Comparison of ENCODE assay signal across 8 mouse cellular contexts in the genomic region with DNA sequence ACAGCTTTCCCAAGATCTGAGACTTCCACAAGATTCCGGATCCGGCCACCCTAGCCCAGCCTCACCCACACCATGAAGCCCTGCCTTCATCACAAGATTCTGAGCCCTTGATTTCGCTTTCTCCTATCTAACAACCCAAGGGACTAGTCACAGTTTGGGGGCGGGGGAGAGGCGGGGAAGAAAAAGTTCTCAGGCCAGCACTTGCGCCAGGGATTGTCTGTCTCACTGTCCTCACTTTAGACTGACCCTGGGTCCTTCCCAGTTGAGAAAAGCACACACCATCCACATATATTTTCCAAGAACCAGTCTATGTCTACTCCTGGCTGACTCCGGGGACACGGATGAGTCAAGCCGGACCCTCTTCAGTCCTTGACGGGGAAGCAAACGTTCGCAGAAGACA. TPM values are rescaled to one million over a fixed set of nuclear protein-coding genes. Genes with fewer than 3 reads are reported as not detected.
DNase-seq lines count a peak whose midpoint lies in the region; ATAC-seq lines count a peak whose summit lies in the region.

No protein-coding gene starts in this region.

- H3K27ac ChIP-seq in kidney, embryonic 14.5 days (ENCODE audit: low read depth, low read length) = no peak overlapping the region
- H3K27ac ChIP-seq in hindbrain, embryonic 13.5 days = no peak overlapping the region
- 0 out of 2 replicates have a peak overlapping the region, but pooled peaks have one; percentile 45 for H3K27ac ChIP-seq in midbrain, embryonic 15.5 days

- H3K4me3 ChIP-seq in kidney, embryonic 14.5 days (ENCODE audit: low read length) = peak overlapping the region; percentile 56
- peak overlapping the region; percentile 62 for H3K4me3 ChIP-seq in hindbrain, embryonic 13.5 days
- H3K4me3 ChIP-seq in midbrain, embryonic 15.5 days = peak overlapping the region; percentile 59

- peak overlapping the region; percentile 96 for H3K4me2 ChIP-seq in kidney, embryonic 14.5 days (replicated peaks; ENCODE audit: low read depth, low read length)
- H3K4me2 ChIP-seq in hindbrain, embryonic 13.5 days = peak overlapping the region; percentile 87
- H3K4me2 ChIP-seq in midbrain, embryonic 15.5 days = peak overlapping the region; percentile 86

- peak overlapping the region; percentile 65; the same call in 1 of the 2 replicates for H3K9ac ChIP-seq in kidney, embryonic 14.5 days (ENCODE audit: low read depth, low read length)
- peak overlapping the region; percentile 80 for H3K9ac ChIP-seq in hindbrain, embryonic 13.5 days
- peak overlapping the region; percentile 67 for H3K9ac ChIP-seq in midbrain, embryonic 15.5 days

- no peak for DNase-seq in kidney, adult 9 months
- DNase-seq in ZHBTc4 (ENCODE audit: low read depth, low spot score) = peak; percentile 46
- DNase-seq in embryo, embryonic 10.5 days (ENCODE audit: low spot score) = no peak
- no peak for DNase-seq in layer of hippocampus, postnatal 10 days (ENCODE audit: low spot score in 2 of 2)
- DNase-seq in ovary, postnatal 36 days (ENCODE audit: low spot score) = no peak

- H3K36me3 ChIP-seq in kidney, embryonic 14.5 days (ENCODE audit: control insufficient read depth, insufficient read depth, low read length) = peaks cover 11% of the 10 kb centered on the region
- H3K36me3 ChIP-seq in hindbrain, embryonic 13.5 days = peaks cover 18% of the 10 kb centered on the region
- H3K36me3 ChIP-seq in midbrain, embryonic 15.5 days (replicated peaks) = 0 out of 2 replicates have a peak, but pooled peaks cover 6% of the 10 kb centered on the region

- WGBS in kidney, embryonic 14.5 days = 45% methylated on average over 12 of the region's 12 CpGs
- 48% methylated on average over 12 of the region's 12 CpGs for WGBS in hindbrain, embryonic 13.5 days
- 55% methylated on average over 12 of the region's 12 CpGs for WGBS in midbrain, embryonic 15.5 days

- ATAC-seq in kidney, embryonic 14.5 days (ENCODE audit: low FRiP score, low TSS enrichment) = 0 out of 2 replicates have a peak, but pooled peaks have one; percentile 13
- ATAC-seq in hindbrain, embryonic 13.5 days (ENCODE audit: low FRiP score) = no peak
- ATAC-seq in midbrain, embryonic 15.5 days (replicated peaks) = no peak

- no peaks in the 10 kb centered on the region for H3K27me3 ChIP-seq in kidney, embryonic 14.5 days (ENCODE audit: control insufficient read depth, insufficient read depth, low read length)
- H3K27me3 ChIP-seq in hindbrain, embryonic 13.5 days = no peaks in the 10 kb centered on the region
- H3K27me3 ChIP-seq in midbrain, embryonic 15.5 days (replicated peaks) = no peaks in the 10 kb centered on the region

- H3K9me3 ChIP-seq in kidney, embryonic 14.5 days (ENCODE audit: control insufficient read depth, low read length) = no peaks in the 10 kb centered on the region
- H3K9me3 ChIP-seq in hindbrain, embryonic 13.5 days = no peaks in the 10 kb centered on the region
- no peaks in the 10 kb centered on the region for H3K9me3 ChIP-seq in midbrain, embryonic 15.5 days

- peaks cover 4% of the 10 kb centered on the region; the same call in 1 of the 2 replicates for H3K4me1 ChIP-seq in kidney, embryonic 14.5 days (ENCODE audit: control insufficient read depth, insufficient read depth, low read length)
- H3K4me1 ChIP-seq in hindbrain, embryonic 13.5 days (replicated peaks) = peaks cover 11% of the 10 kb centered on the region
- peaks cover 9% of the 10 kb centered on the region for H3K4me1 ChIP-seq in midbrain, embryonic 15.5 days

RNA-seq across cellular contexts. Expression of a gene that starts 0.7 kb away (rescaled TPM):
- polyA plus RNA-seq in kidney, embryonic 14.5 days (2014; fragmentation: Nextera tagmentation; extraction: Ambion mirVana) = 5.3 and 5.4 TPM in 2 replicates
- 5.0 and 6.1 TPM in 2 replicates for polyA plus RNA-seq in hindbrain, embryonic 13.5 days (2015; fragmentation: Nextera tagmentation; extraction: Ambion mirVana)
- 4.0 and 5.4 TPM in 2 replicates for polyA plus RNA-seq in midbrain, embryonic 15.5 days (2015; fragmentation: Nextera tagmentation; extraction: Ambion mirVana)
- 1 to 10 TPM; 2.2 to 2.8 TPM for total RNA-seq in layer of hippocampus, postnatal 10 days (2021)

RNA-seq across cellular contexts. Expression of a gene that starts 25.4 kb away (rescaled TPM):
- 7.0 and 10.5 TPM in 2 replicates for polyA plus RNA-seq in kidney, embryonic 14.5 days (2014; fragmentation: Nextera tagmentation; extraction: Ambion mirVana)
- 0.71 and 0.82 TPM in 2 replicates for polyA plus RNA-seq in hindbrain, embryonic 13.5 days (2015; fragmentation: Nextera tagmentation; extraction: Ambion mirVana)
- polyA plus RNA-seq in midbrain, embryonic 15.5 days (2015; fragmentation: Nextera tagmentation; extraction: Ambion mirVana) = 0.79 and 1.0 TPM in 2 replicates
- 1 to 10 TPM in 1 of 2 experiments, under 1 TPM in 1; 0.87 to 1.2 TPM for total RNA-seq in layer of hippocampus, postnatal 10 days (2021)

RNA-seq across cellular contexts. Expression of a gene that starts 36.5 kb away (rescaled TPM):
- polyA plus RNA-seq in kidney, embryonic 14.5 days (2014; fragmentation: Nextera tagmentation; extraction: Ambion mirVana) = 120 and 124 TPM in 2 replicates
- polyA plus RNA-seq in hindbrain, embryonic 13.5 days (2015; fragmentation: Nextera tagmentation; extraction: Ambion mirVana) = 41.2 and 41.8 TPM in 2 replicates
- polyA plus RNA-seq in midbrain, embryonic 15.5 days (2015; fragmentation: Nextera tagmentation; extraction: Ambion mirVana) = 32.9 and 34.5 TPM in 2 replicates
- 10 to 100 TPM; 14.1 to 15.7 TPM for total RNA-seq in layer of hippocampus, postnatal 10 days (2021)
